27 mouse cellular contexts compared by ENCODE assay signal in genomic region chr16:81191621-81192020, GRCm38 (mm10). TPM values are rescaled to one million over a fixed set of nuclear protein-coding genes. Genes with fewer than 3 reads are reported as not detected.
"Had no signal": no experiment of that assay in that cellular context is flagged by ENCODE, and none has a peak within 500 bp of the region (broad histone marks: within the 10 kb centered on the region; RNA-seq: fewer than 3 reads in every experiment).

No protein-coding gene starts in this region.

- DNase-seq: forebrain, postnatal 0 days; gastrocnemius, adult 2 months; gastrocnemius, postnatal 10 days; gastrocnemius, postnatal 25 days; heart, adult 18-20 months; heart, postnatal 10 days; heart, postnatal 4 days; layer of hippocampus, adult 9-11 months; layer of hippocampus, postnatal 36 days; left cerebral cortex, postnatal 4 days; lung, adult 18-20 months had no signal

- H3K4me3 ChIP-seq: forebrain, embryonic 15.5 days; gastrocnemius, adult 2 months; heart, embryonic 10.5 days; heart, embryonic 12.5 days; hindbrain, embryonic 10.5 days; hindbrain, embryonic 12.5 days; intestine, embryonic 15.5 days; limb, embryonic 13.5 days; limb, embryonic 15.5 days; liver, embryonic 12.5 days had no signal

- H3K27me3 ChIP-seq: forebrain, embryonic 15.5 days; heart, embryonic 12.5 days; hindbrain, embryonic 12.5 days; intestine, embryonic 15.5 days; limb, embryonic 13.5 days; limb, embryonic 15.5 days; liver, embryonic 12.5 days had no signal

- ATAC-seq: forebrain, embryonic 15.5 days; forebrain, postnatal 0 days; hindbrain, embryonic 16.5 days; inflammation-experienced regulatory T-cells, adult 6 months; intestine, embryonic 15.5 days; intestine, postnatal 0 days; liver, embryonic 12.5 days had no signal

- H3K36me3 ChIP-seq: forebrain, embryonic 15.5 days; heart, embryonic 10.5 days; heart, embryonic 12.5 days; hindbrain, embryonic 10.5 days; hindbrain, embryonic 12.5 days; intestine, embryonic 15.5 days; limb, embryonic 13.5 days; limb, embryonic 15.5 days; liver, embryonic 12.5 days had no signal

- H3K4me1 ChIP-seq: forebrain, embryonic 15.5 days; heart, embryonic 10.5 days; heart, embryonic 12.5 days; hindbrain, embryonic 10.5 days; hindbrain, embryonic 12.5 days; intestine, embryonic 15.5 days; limb, embryonic 13.5 days; limb, embryonic 15.5 days; liver, embryonic 12.5 days had no signal

- H3K9ac ChIP-seq: forebrain, embryonic 15.5 days; forebrain, postnatal 0 days; heart, embryonic 12.5 days; hindbrain, embryonic 12.5 days; hindbrain, embryonic 14.5 days; intestine, embryonic 15.5 days; limb, embryonic 13.5 days; limb, embryonic 15.5 days; liver, embryonic 12.5 days; liver, embryonic 14.5 days had no signal

- H3K27ac ChIP-seq: forebrain, embryonic 15.5 days; gastrocnemius, adult 2 months; heart, embryonic 10.5 days; hindbrain, embryonic 10.5 days; hindbrain, embryonic 12.5 days; hindbrain, embryonic 14.5 days; intestine, embryonic 15.5 days; limb, embryonic 13.5 days; limb, embryonic 15.5 days; liver, embryonic 12.5 days; liver, embryonic 14.5 days had no signal

- H3K4me2 ChIP-seq: forebrain, embryonic 15.5 days; heart, embryonic 12.5 days; hindbrain, embryonic 12.5 days; hindbrain, embryonic 14.5 days; intestine, embryonic 15.5 days; limb, embryonic 13.5 days; limb, embryonic 15.5 days; liver, embryonic 12.5 days had no signal

- H3K9me3 ChIP-seq: forebrain, embryonic 15.5 days; heart, embryonic 10.5 days; heart, embryonic 12.5 days; hindbrain, embryonic 10.5 days; hindbrain, embryonic 12.5 days; intestine, embryonic 15.5 days; limb, embryonic 13.5 days; limb, embryonic 15.5 days; liver, embryonic 12.5 days had no signal

RNA-seq across cellular contexts. Expression of gene Ncam2, which starts 8.9 kb away (rescaled TPM):
- total RNA-seq: gastrocnemius, adult 2 months; granulocyte monocyte progenitor cell, adult 5-6 weeks had no signal
- polyA plus RNA-seq: inflammation-experienced regulatory T-cells, adult 6 months; liver, embryonic 16.5 days had no signal
